Mouse (Mus musculus) liver, embryonic 13.5 days (tissue): ENCODE measurements around the gene Aspn. TPM values are rescaled to one million over a fixed set of nuclear protein-coding genes. Genes with fewer than 3 reads are reported as not detected.

Source experiments
- ATAC-seq: fragments of 200-750 bp; cut with Nextera tagmentation; 2 replicates; pipeline ENCODE4 v1.8.0; 2017; ENCODE audit warnings: low read depth, mild to moderate bottlenecking, moderate number of reproducible peaks, moderate library complexity
- DNase-seq: peaks from one replicate; pipeline ENCODE4 v3.0.0; 2022
- H3K27ac ChIP-seq: fragments of 300-500 bp; sonication (generic); 2 replicates; pipeline ENCODE4 v1.5.1; 2015; ENCODE audit warnings: moderate library complexity, mild to moderate bottlenecking, inconsistent platforms
- H3K27me3 ChIP-seq: fragments of 300-500 bp; sonication (generic); 2 replicates; pipeline ENCODE4 v1.6.1; 2015; ENCODE audit warnings: mild to moderate bottlenecking, inconsistent platforms
- H3K36me3 ChIP-seq: fragments of 300-500 bp; sonication (generic); 2 replicates; pipeline ENCODE4 v1.6.1; 2015; ENCODE audit warnings: mild to moderate bottlenecking, inconsistent platforms
- H3K4me1 ChIP-seq: fragments of 300-500 bp; sonication (generic); replicated peaks from 2 replicates; pipeline ENCODE4 v1.6.1; 2015; ENCODE audit warnings: inconsistent platforms
- H3K4me2 ChIP-seq: fragments of 300-500 bp; sonication (generic); 2 replicates; pipeline ENCODE4 v1.6.1; 2015; ENCODE audit warnings: inconsistent platforms, mild to moderate bottlenecking, moderate library complexity
- H3K4me3 ChIP-seq: fragments of 300-500 bp; sonication (generic); replicated peaks from 2 replicates; pipeline ENCODE4 v1.5.1; 2015; ENCODE audit warnings: mild to moderate bottlenecking, inconsistent platforms
- H3K9ac ChIP-seq: fragments of 300-500 bp; sonication (generic); 2 replicates; pipeline ENCODE4 v1.6.1; 2015; ENCODE audit warnings: mild to moderate bottlenecking, inconsistent platforms
- H3K9me3 ChIP-seq: fragments of 300-500 bp; sonication (generic); replicated peaks from 2 replicates; pipeline ENCODE4 v1.6.1; 2016; ENCODE audit warnings: inconsistent platforms
- WGBS: fragments of 180-500 bp; shearing (Covaris S2); methylation state at CpG from one replicate; pipeline ENCODE4 v1.1.7; 2015; ENCODE audit not compliant: insufficient replicate concordance; 5-methylcytosine and 5-hydroxymethylcytosine counted together
- polyA plus RNA-seq: library from polyadenylated mRNA; unstranded; fragments of >200 nt; fragmentation: Nextera tagmentation; extraction: Ambion mirVana; gene quantifications from 2 replicates; pipeline ENCODE4 v1.2.1, GENCODE M21; 2015

Aspn gene
- polyA plus RNA-seq, 1 experiment from 2014 or later, result 0.89 TPM

GRCm38 (mm10) chr13:49549616-49550015 is 5.4 kb downstream of the Aspn start:
- Histone ChIP-seq H3K27me3 (no peaks in the 10 kb centered on the region), H3K4me1 (no peaks in the 10 kb centered on the region), H3K4me3 (no peak overlapping the region), H3K9ac (no peak overlapping the region), H3K36me3 (no peaks in the 10 kb centered on the region), H3K4me2 (no peak overlapping the region), H3K9me3 (no peaks in the 10 kb centered on the region), H3K27ac (no peak overlapping the region)
- ATAC-seq, result no peak
- WGBS, result 85% methylated on average over 3 of the region's 3 CpGs
- DNase-seq, result no peak

GRCm38 (mm10) chr13:49554519-49554918 is 10.3 kb downstream of the Aspn start:
- no peak overlapping the region for H3K4me3 ChIP-seq
- H3K4me2 ChIP-seq, result no peak overlapping the region
- 80% methylated on average over 5 of the region's 5 CpGs for WGBS
- no peaks in the 10 kb centered on the region for H3K4me1 ChIP-seq
- H3K36me3 ChIP-seq, result no peaks in the 10 kb centered on the region
- DNase-seq (no peak), ATAC-seq (no peak)
- no peaks in the 10 kb centered on the region for H3K9me3 ChIP-seq
- no peak overlapping the region for H3K9ac ChIP-seq
- H3K27me3 ChIP-seq, result no peaks in the 10 kb centered on the region
- no peak overlapping the region for H3K27ac ChIP-seq

- DNase-seq, result no peak
- no peaks in the 10 kb centered on the region for H3K27me3 ChIP-seq
- ATAC-seq, result no peak
- no peaks in the 10 kb centered on the region for H3K9me3 ChIP-seq
- H3K4me3 ChIP-seq, result no peak overlapping the region
- no peak overlapping the region for H3K27ac ChIP-seq
- 67% methylated on average over 1 of the region's 1 CpGs for WGBS
- H3K4me2 ChIP-seq, result no peak overlapping the region
- no peak overlapping the region for H3K9ac ChIP-seq
- H3K4me1 ChIP-seq, result peaks cover 6% of the 10 kb centered on the region
- H3K36me3 ChIP-seq, result no peaks in the 10 kb centered on the region
Measured at GRCm38 (mm10) chr13:49556203-49556602, 12.0 kb downstream of the Aspn start.

DNA sequence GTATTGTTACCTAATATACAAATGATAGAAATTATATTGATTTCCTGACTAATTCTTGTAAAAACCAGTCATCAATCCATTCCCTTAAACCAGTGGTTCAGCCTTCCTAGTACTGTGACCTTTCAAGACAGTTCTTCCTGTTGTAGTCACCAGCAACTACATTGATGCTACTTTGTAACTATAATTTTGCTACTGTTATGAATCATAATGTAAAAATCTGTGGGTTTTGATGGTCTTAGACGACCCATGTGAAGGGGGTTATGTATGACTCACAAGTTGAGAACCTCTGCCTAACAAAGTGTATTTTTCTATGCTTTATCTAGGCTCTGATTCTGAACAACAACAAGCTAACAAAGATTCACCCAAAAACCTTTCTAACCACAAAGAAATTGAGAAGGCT is 12.7 kb downstream of the Aspn start:
- Histone ChIP-seq H3K27me3 (no peaks in the 10 kb centered on the region), H3K9me3 (no peaks in the 10 kb centered on the region), H3K36me3 (no peaks in the 10 kb centered on the region), H3K27ac (no peak overlapping the region), H3K4me2 (no peak overlapping the region), H3K9ac (no peak overlapping the region), H3K4me1 (peaks cover 11% of the 10 kb centered on the region), H3K4me3 (no peak overlapping the region)
- ATAC-seq, result no peak
- WGBS, result 56% methylated on average over 1 of the region's 1 CpGs
- DNase-seq, result no peak

DNA sequence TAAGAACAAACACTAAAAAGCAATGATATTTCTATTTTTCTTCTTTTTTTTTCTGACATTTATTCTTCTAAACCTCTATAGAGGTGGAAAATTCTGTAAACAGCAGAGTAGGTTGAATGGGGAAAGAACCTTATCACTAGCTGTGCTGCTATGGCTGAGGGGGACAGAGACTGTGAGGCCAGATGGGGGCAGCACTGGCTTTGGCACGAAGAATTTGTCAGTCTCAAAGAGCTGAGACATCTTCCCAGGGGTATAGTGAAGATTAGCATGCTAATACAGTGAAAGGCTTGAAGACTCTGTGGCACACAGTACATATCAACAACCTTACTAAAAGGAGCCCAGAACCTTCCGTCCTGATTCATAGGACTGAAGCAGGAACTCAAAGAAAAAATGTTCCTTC is 14.9 kb downstream of the Aspn start:
- ATAC-seq (peak; percentile 64; the same call in 1 of the 2 replicates), DNase-seq (peak; percentile 22)
- H3K9ac ChIP-seq, result no peak overlapping the region
- no peak overlapping the region for H3K4me2 ChIP-seq
- peaks cover 11% of the 10 kb centered on the region for H3K4me1 ChIP-seq
- WGBS, result 43% methylated on average over 2 of the region's 2 CpGs
- H3K27me3 ChIP-seq, result no peaks in the 10 kb centered on the region
- H3K4me3 ChIP-seq, result no peak overlapping the region
- no peaks in the 10 kb centered on the region for H3K36me3 ChIP-seq
- no peak overlapping the region for H3K27ac ChIP-seq
- H3K9me3 ChIP-seq, result no peaks in the 10 kb centered on the region

DNA sequence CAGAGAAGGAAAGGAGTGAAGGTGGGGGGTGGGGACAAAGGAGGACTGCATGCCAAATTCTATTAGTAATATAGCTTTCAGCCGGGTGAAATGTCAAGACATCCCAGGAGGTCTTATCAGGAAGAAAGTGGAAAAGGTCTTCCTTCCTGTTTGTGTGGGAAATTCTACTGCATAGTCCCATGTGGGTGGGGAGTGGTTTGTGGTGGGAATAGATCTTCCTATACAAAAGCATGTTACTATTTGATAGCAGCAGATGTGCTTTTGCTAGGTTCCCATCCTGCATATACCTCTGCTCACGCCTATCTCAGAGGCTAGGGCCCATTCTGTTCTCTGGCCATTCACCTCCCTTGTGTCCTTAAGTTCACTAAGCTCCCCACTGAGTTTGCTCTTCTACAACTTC is 16.6 kb downstream of the Aspn start:
- no peaks in the 10 kb centered on the region for H3K36me3 ChIP-seq
- DNase-seq (peak; percentile 18), ATAC-seq (peak; percentile 83)
- no peak overlapping the region for H3K4me2 ChIP-seq
- H3K4me3 ChIP-seq, result no peak overlapping the region
- H3K4me1 ChIP-seq, result peaks cover 20% of the 10 kb centered on the region
- H3K9me3 ChIP-seq, result no peaks in the 10 kb centered on the region
- H3K27me3 ChIP-seq, result no peaks in the 10 kb centered on the region
- 8% methylated on average over 2 of the region's 2 CpGs for WGBS
- H3K27ac ChIP-seq, result no peak overlapping the region
- H3K9ac ChIP-seq, result no peak overlapping the region

GRCm38 (mm10) chr13:49564347-49564746 is 20.1 kb downstream of the Aspn start:
- Histone ChIP-seq H3K9me3 (no peaks in the 10 kb centered on the region), H3K27ac (no peak overlapping the region), H3K27me3 (no peaks in the 10 kb centered on the region), H3K36me3 (no peaks in the 10 kb centered on the region), H3K4me1 (peaks cover 20% of the 10 kb centered on the region), H3K9ac (no peak overlapping the region), H3K4me2 (no peak overlapping the region), H3K4me3 (no peak overlapping the region)
- ATAC-seq (peak; percentile 73; the same call in 1 of the 2 replicates), DNase-seq (no peak)
- 51% methylated on average over 1 of the region's 1 CpGs for WGBS

GRCm38 (mm10) chr13:49570371-49570770 is 26.1 kb downstream of the Aspn start:
- Histone ChIP-seq H3K9me3 (no peaks in the 10 kb centered on the region), H3K4me3 (no peak overlapping the region), H3K27me3 (no peaks in the 10 kb centered on the region), H3K4me1 (peaks cover 26% of the 10 kb centered on the region), H3K27ac (peak overlapping the region; percentile 79), H3K9ac (no peak overlapping the region), H3K36me3 (no peaks in the 10 kb centered on the region), H3K4me2 (peak overlapping the region; percentile 34)
- DNase-seq (peak; percentile 28), ATAC-seq (peak; percentile 73)
- WGBS, result 42% methylated on average over 3 of the region's 3 CpGs

- Histone ChIP-seq H3K4me1 (peaks cover 26% of the 10 kb centered on the region), H3K4me3 (no peak overlapping the region), H3K4me2 (peak overlapping the region; percentile 39), H3K27ac (peak overlapping the region; percentile 79), H3K36me3 (no peaks in the 10 kb centered on the region), H3K27me3 (no peaks in the 10 kb centered on the region), H3K9me3 (no peaks in the 10 kb centered on the region), H3K9ac (no peak overlapping the region)
- ATAC-seq (peak; percentile 88), DNase-seq (peak; percentile 31)
- 22% methylated on average over 2 of the region's 2 CpGs for WGBS
Measured at GRCm38 (mm10) chr13:49571418-49571817, 27.2 kb downstream of the Aspn start.

GRCm38 (mm10) chr13:49581541-49582530 is 37.6 kb downstream of the Aspn start, which contains the start of gene Omd:
Gene Omd (plus strand): TSS chr13:49582462.
- Histone ChIP-seq H3K27ac (no peak within 1 kb of the TSS), H3K27me3 (no peaks in the 10 kb centered on the region), H3K9ac (no peak within 1 kb of the TSS), H3K4me3 (no peak within 1 kb of the TSS), H3K36me3 (no peaks in the 10 kb centered on the region), H3K4me2 (no peak within 1 kb of the TSS), H3K4me1 (no peaks in the 10 kb centered on the region), H3K9me3 (no peaks in the 10 kb centered on the region)
- ATAC-seq (no peak), DNase-seq (no peak)
- WGBS, result 72% methylated on average over 8 of the region's 8 CpGs

GRCm38 (mm10) chr13:49583859-49584258 is 39.6 kb downstream of the Aspn start:
- H3K4me2 ChIP-seq, result no peak overlapping the region
- H3K27ac ChIP-seq, result no peak overlapping the region
- H3K4me1 ChIP-seq, result no peaks in the 10 kb centered on the region
- DNase-seq, result no peak
- H3K36me3 ChIP-seq, result no peaks in the 10 kb centered on the region
- H3K27me3 ChIP-seq, result no peaks in the 10 kb centered on the region
- H3K4me3 ChIP-seq, result no peak overlapping the region
- no peak for ATAC-seq
- H3K9me3 ChIP-seq, result no peaks in the 10 kb centered on the region
- no peak overlapping the region for H3K9ac ChIP-seq
